Mouse (Mus musculus) embryonic facial prominence, embryonic 11.5 days (tissue): ENCODE data around the gene Ccdc144b. TPM values are rescaled to one million over a fixed set of nuclear protein-coding genes. Genes with fewer than 3 reads are reported as not detected.

Source experiments
- ATAC-seq: fragments of 200-750 bp; cut with Nextera tagmentation; replicated peaks from 2 replicates; pipeline ENCODE4 v1.8.0; 2017; ENCODE audit warnings: low read depth; ENCODE audit not compliant: insufficient number of reproducible peaks, low FRiP score, low TSS enrichment
- DNase-seq: peaks from one replicate; pipeline ENCODE4 v3.0.0-alpha.2; 2015; ENCODE audit warnings: low spot score
- H3K27ac ChIP-seq: fragments of 300-500 bp; sonication (generic); replicated peaks from 2 replicates; pipeline ENCODE4 v1.5.1; 2014; ENCODE audit warnings: mild to moderate bottlenecking, low read depth, low read length, control low read depth
- H3K27me3 ChIP-seq: fragments of 300-500 bp; sonication (generic); 2 replicates; pipeline ENCODE4 v1.6.1; 2014; ENCODE audit warnings: mild to moderate bottlenecking, low read length, moderate library complexity, mixed read lengths; ENCODE audit not compliant: control insufficient read depth, insufficient read depth
- H3K36me3 ChIP-seq: fragments of 300-500 bp; sonication (generic); replicated peaks from 2 replicates; pipeline ENCODE4 v1.6.1; 2014; ENCODE audit warnings: low read depth, mild to moderate bottlenecking, low read length, moderate library complexity, mixed read lengths; ENCODE audit not compliant: control insufficient read depth, insufficient read depth
- H3K4me1 ChIP-seq: fragments of 300-500 bp; sonication (generic); 2 replicates; pipeline ENCODE4 v1.6.1; 2014; ENCODE audit warnings: low read length, mixed read lengths; ENCODE audit not compliant: control insufficient read depth, insufficient read depth
- H3K4me2 ChIP-seq: fragments of 300-500 bp; sonication (generic); 2 replicates; pipeline ENCODE4 v1.6.1; 2014; ENCODE audit warnings: low read depth, mild to moderate bottlenecking, control low read depth, low read length, moderate library complexity
- H3K4me3 ChIP-seq: fragments of 300-500 bp; sonication (generic); 2 replicates; pipeline ENCODE4 v1.5.1; 2014; ENCODE audit warnings: low read depth, low read length, control low read depth
- H3K9ac ChIP-seq: fragments of 300-500 bp; sonication (generic); replicated peaks from 2 replicates; pipeline ENCODE4 v1.6.1; 2014; ENCODE audit warnings: mild to moderate bottlenecking, control low read depth, low read length
- H3K9me3 ChIP-seq: fragments of 300-500 bp; sonication (generic); replicated peaks from 2 replicates; pipeline ENCODE4 v1.6.1; 2016; ENCODE audit warnings: mild to moderate bottlenecking, low read length, inconsistent platforms, mixed read lengths; ENCODE audit not compliant: control insufficient read depth
- WGBS: fragments of 180-500 bp; shearing (Covaris S2); extraction: QIAGEN DNeasy Blood & Tissue Kit; methylation state at CpG from one replicate; pipeline ENCODE4 v1.1.7; 2014; 5-methylcytosine and 5-hydroxymethylcytosine counted together
- polyA plus RNA-seq: library from polyadenylated mRNA; unstranded; fragments of >200 nt; fragmentation: Nextera tagmentation; extraction: Ambion mirVana; gene quantifications from 2 replicates; pipeline ENCODE4 v1.2.1, GENCODE M21; 2014

Ccdc144b gene
- polyA plus RNA-seq, 1 experiment from 2014 or later, result 0.03 TPM

DNA sequence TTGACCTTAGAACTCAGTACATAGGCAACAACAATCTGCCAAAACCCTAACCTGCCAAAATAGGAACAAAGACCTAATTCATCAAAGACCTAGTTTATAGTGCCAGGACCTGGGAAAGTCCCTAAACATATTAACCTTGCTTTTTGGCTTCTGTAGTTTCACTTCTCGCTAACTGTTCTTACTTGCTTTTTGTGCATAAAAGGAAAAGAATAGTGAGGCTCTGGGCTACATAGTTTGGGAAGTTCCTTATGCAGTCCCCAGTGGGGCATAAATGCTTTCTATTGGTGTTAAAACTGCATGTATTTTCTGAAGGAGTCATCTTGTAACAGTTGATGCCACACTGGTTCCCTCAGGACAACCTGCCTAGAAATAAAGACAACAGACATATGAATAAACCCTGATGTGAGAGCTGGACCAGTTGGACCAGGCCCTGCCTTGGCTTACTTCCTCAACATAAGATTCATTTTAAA, 11.3 kb upstream of the Ccdc144b start:
- no peak overlapping the region for H3K9ac ChIP-seq
- ATAC-seq (no peak), DNase-seq (no peak)
- no peaks in the 10 kb centered on the region; the same call in 1 of the 2 replicates for H3K4me1 ChIP-seq
- no peaks in the 10 kb centered on the region for H3K36me3 ChIP-seq
- no peaks in the 10 kb centered on the region for H3K27me3 ChIP-seq
- no peak overlapping the region for H3K27ac ChIP-seq
- no peak overlapping the region for H3K4me3 ChIP-seq
- H3K4me2 ChIP-seq, result no peak overlapping the region
- WGBS, result 93% methylated on average over 1 of the region's 1 CpGs
- H3K9me3 ChIP-seq, result no peaks in the 10 kb centered on the region

DNA sequence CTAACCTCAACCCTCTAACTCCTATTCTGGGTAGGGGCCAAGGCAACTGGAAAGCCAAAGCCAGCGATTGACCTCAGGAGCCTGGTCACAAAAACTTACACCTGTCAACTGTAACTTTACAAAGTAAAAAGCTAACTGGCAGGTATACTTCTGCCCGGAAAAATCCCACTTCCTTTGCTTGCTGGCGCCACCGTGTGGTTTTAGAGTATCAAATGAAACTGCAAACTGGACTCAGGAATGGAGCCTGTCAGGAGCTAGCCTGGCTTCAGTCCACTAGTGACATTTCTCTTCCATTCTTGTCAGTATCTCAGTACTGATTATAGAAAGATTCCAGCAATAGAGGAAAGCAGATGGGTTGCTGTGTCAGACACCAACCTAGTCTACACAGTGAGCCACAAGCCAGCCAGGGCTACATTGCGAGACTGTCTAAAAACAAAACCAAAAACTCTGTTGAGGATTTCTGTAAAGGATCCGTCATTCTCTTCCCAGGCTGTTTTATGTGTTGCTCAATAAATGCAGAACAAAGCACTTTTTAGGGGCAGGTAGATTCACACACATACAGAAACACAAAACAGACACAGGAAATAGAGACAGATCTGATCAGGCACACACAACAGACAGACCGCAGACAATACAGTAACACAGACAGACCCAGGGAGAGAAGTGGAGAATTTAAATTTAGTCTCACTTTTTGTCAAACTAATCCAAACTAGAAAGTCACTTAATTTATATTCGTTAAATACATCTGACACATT, 6.9 kb upstream of the Ccdc144b start:
- no peak for ATAC-seq
- 36% methylated on average over 8 of the region's 8 CpGs for WGBS
- Histone ChIP-seq H3K27ac (no peak overlapping the region), H3K36me3 (no peaks in the 10 kb centered on the region), H3K9me3 (no peaks in the 10 kb centered on the region), H3K4me2 (no peak overlapping the region), H3K4me1 (no peaks in the 10 kb centered on the region), H3K9ac (no peak overlapping the region), H3K4me3 (no peak overlapping the region), H3K27me3 (no peaks in the 10 kb centered on the region)
- DNase-seq, result peak; percentile 78

DNA sequence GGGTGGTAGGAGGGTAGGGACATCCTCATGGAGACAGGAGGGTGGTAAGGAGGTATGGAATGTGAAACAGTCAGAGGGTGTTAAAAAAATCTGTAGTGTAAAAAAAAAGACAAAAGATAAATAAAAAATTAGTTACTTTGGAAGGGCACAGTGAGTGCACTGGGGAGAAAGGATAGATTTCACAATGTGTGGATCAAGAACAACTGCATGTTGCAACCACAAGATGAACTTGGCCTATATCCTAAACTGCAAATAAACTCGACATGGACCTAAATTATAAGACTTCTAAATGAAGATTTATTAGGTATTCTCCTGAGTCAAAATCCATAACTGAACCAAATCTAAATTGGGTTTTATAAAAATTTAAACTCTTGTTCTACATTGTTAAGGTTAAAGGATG, 4.2 kb downstream of the Ccdc144b start:
- no peak overlapping the region for H3K27ac ChIP-seq
- DNase-seq (no peak), ATAC-seq (no peak)
- no peak overlapping the region for H3K4me3 ChIP-seq
- H3K27me3 ChIP-seq, result no peaks in the 10 kb centered on the region
- no peaks in the 10 kb centered on the region for H3K4me1 ChIP-seq
- H3K9me3 ChIP-seq, result no peaks in the 10 kb centered on the region
- 69% methylated on average over 1 of the region's 1 CpGs for WGBS
- H3K4me2 ChIP-seq, result no peak overlapping the region
- no peak overlapping the region for H3K9ac ChIP-seq
- no peaks in the 10 kb centered on the region for H3K36me3 ChIP-seq

DNA sequence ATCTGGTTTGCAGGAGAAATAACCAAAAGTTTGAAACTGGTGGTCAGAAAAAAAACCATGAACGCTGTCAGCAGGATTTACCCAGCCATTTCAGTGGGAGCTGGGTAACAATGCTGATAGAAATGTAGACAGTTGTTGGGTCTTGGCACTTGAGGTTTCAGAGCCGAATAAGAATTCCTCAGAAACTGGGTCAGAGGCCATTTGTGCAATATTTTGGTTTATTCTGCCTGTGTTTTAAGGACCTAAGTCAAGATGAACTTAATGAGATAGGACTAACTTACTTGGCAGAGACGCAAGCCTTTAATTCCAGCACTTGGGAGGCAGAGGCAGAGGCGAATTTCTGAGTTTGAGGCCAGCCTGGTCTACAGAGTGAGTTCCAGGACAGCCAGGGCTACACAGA, 8.3 kb downstream of the Ccdc144b start:
- Histone ChIP-seq H3K4me1 (no peaks in the 10 kb centered on the region), H3K27ac (no peak overlapping the region), H3K27me3 (no peaks in the 10 kb centered on the region), H3K4me3 (no peak overlapping the region), H3K4me2 (no peak overlapping the region), H3K36me3 (no peaks in the 10 kb centered on the region), H3K9me3 (no peaks in the 10 kb centered on the region), H3K9ac (no peak overlapping the region)
- WGBS, result 85% methylated on average over 4 of the region's 4 CpGs
- no peak for DNase-seq
- ATAC-seq, result no peak

DNA sequence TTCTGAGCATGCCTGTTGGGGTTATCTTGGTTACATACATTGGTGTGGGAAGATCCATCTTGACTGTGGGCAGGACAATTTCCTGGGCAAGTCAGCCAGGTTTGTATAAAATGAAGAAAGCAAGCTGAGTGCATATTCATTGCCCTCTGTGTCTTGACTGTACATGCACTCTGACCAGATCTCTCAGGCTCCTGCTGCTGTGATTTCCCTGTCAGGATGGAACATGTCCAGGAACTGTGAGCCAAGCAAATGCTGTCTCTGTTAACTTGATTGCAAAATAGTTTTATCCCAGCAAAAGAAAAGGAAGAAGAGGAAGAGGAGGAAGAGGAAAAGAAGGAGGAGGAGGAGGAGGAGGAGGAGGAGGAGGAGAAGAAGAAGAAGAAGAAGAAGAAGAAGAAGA, 8.8 kb downstream of the Ccdc144b start:
- Histone ChIP-seq H3K27me3 (no peaks in the 10 kb centered on the region), H3K36me3 (no peaks in the 10 kb centered on the region), H3K27ac (no peak overlapping the region), H3K4me1 (no peaks in the 10 kb centered on the region), H3K9ac (no peak overlapping the region), H3K9me3 (no peaks in the 10 kb centered on the region), H3K4me2 (no peak overlapping the region), H3K4me3 (no peak overlapping the region)
- DNase-seq, result no peak
- ATAC-seq, result no peak

DNA sequence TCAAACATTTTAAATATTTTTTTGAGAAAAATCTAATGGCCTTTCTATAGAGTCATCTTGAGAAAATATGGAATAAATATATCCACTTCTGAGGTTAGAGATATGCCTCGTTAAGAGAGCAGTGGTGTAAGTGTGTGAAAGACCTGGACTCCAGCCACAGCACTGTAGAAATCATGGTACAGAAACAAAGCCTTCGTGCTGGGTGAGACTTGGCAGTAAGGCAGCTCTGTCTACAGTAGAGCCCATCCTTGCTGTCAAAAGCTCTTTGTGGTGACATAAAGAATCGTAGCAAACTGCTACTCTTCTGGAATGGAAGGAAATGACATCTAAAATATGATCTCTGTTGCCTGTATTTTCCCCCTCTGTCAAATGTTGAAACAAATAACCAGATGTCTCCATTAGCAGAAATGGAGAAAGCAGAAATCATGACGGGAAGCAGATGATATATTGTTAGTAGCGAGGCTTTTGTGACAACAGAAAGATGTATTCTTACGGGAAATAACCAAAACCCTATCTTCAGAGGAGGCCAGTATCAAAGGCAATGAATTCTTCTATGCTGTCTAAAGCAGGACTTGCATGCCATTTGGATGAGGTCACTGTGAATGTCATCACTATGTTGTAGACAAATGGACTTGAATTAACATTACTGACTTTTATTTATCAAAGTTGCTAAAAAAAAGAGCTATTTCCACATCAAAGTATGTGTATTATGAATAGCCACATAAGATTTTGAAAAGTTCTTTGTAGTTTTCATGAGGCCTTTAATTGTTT, 21.4 kb downstream of the Ccdc144b start:
- H3K9ac ChIP-seq, result no peak overlapping the region
- H3K4me2 ChIP-seq, result no peak overlapping the region
- no peaks in the 10 kb centered on the region for H3K27me3 ChIP-seq
- no peaks in the 10 kb centered on the region for H3K9me3 ChIP-seq
- 83% methylated on average over 6 of the region's 6 CpGs for WGBS
- H3K27ac ChIP-seq, result no peak overlapping the region
- H3K4me3 ChIP-seq, result no peak overlapping the region
- H3K4me1 ChIP-seq, result no peaks in the 10 kb centered on the region
- DNase-seq (no peak), ATAC-seq (no peak)
- H3K36me3 ChIP-seq, result no peaks in the 10 kb centered on the region

DNA sequence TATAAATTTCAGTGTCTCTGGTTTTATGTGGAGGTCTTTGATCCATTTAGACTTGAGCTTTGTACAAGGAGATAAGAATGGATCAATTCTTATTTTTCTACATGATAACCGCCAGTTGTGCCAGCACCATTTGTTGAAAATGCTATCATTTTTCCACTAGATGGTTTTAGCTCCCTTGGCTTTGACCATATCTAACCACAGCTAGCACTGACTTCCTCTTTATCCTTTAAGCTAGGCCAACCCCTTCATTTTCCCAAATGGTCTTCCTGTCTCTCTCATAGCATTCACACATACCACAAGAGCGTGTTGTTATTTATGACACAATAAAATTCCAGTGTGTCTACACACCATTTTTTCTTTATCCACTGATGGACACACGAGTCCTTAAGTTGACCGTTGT, 23.4 kb downstream of the Ccdc144b start:
- no peaks in the 10 kb centered on the region for H3K4me1 ChIP-seq
- H3K4me3 ChIP-seq, result no peak overlapping the region
- no peak for DNase-seq
- no peak for ATAC-seq
- no peaks in the 10 kb centered on the region for H3K36me3 ChIP-seq
- no peaks in the 10 kb centered on the region for H3K9me3 ChIP-seq
- no peak overlapping the region for H3K4me2 ChIP-seq
- H3K27me3 ChIP-seq, result no peaks in the 10 kb centered on the region
- H3K27ac ChIP-seq, result no peak overlapping the region
- WGBS, result 93% methylated on average over 4 of the region's 4 CpGs
- no peak overlapping the region for H3K9ac ChIP-seq

DNA sequence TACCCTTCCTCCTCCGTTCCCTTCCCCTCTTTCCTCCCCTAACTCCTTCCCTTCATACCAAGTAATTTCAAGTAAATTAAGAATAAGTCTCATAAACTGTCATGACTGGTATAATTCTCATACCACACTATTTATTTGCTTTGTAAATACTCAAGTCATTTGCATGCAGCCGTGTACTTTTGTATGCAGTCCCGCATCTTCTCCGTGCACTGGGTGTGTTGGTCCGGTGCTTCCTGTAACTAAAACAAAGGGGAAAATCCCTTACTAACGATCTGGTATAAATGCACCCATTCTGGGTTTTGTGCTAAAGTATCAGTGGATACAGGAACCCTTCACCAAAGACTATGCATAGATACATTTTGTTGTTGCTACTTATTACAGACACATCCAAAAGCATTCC, 27.6 kb downstream of the Ccdc144b start:
- no peak for ATAC-seq
- no peaks in the 10 kb centered on the region for H3K9me3 ChIP-seq
- no peaks in the 10 kb centered on the region for H3K4me1 ChIP-seq
- no peak overlapping the region for H3K27ac ChIP-seq
- no peaks in the 10 kb centered on the region for H3K36me3 ChIP-seq
- WGBS, result 85% methylated on average over 6 of the region's 6 CpGs
- no peak overlapping the region for H3K9ac ChIP-seq
- H3K4me3 ChIP-seq, result no peak overlapping the region
- H3K4me2 ChIP-seq, result no peak overlapping the region
- no peak for DNase-seq
- H3K27me3 ChIP-seq, result no peaks in the 10 kb centered on the region
